Mouse (Mus musculus): ENCODE data around the gene Higd1c.

DNA sequence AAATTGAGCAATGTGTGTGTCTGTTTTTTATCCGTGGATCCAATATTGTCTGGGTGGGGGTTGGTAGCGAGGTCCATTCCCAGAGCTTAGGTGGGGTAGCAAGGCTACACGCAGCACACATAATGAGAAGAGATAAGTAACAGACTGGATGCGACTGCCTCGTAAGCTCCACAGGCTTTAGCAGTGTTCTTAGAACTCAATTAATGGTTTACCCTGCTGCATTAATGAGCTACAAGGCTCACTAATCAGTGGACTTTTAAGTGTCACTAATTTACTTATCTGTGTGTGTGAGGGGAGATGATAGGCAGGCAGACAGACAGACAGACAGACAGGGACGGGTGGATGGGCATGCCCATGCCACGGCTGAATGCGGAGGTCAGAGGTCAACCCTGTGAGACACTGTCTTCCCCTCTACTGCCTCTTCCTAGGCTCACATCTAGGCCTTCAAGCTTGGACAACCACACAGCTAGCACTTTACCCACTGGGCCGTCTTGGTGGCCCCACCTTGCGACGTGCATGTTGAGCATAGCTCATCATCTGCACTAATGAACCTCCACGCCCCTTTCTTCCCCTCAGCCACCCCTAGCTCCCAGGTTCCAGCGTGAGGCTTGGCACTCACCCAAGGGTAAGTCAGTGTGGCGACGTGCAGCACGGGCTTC lies 36.4 kb downstream of the Higd1c start:
- no peak for TF ChIP-seq POLR2A (IDR thresholded peaks at IDR 0.05; ENCODE audit: borderline replicate concordance, insufficient read depth, low read length)
- no peak for TF ChIP-seq CTCF (IDR thresholded peaks at IDR 0.05; ENCODE audit: borderline replicate concordance, insufficient read depth, low read depth, low read length)

Measured in cerebellum, adult 2 months (tissue).